Mouse (Mus musculus): ENCODE results near the gene Tbk1.

DNA sequence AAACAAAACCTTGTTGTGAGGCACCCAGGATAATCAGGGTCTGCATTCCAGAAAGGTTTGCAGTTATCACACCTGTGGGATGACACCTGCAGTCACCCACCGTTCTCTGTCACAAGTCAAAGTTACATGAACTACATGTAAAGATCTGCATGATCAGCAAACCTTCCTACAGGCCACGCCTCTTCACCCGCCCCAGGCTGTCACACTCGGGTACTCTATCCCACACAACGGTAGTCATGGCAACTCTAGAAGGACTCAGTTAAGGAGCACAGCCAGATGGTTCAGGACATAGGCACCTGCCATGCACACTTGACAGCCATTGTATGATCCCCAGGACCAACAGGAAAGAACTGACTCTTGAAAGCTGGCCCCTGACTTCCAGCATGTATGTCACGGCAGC, 5.2 kb downstream of the Tbk1 start:
- TF ChIP-seq CTCF (IDR thresholded peaks at IDR 0.05) (no peak), EP300 (IDR thresholded peaks at IDR 0.05) (no peak)

All from lung, postnatal 0 days (tissue).